ENCODE assay signal across 18 mouse cellular contexts in the genomic region with DNA sequence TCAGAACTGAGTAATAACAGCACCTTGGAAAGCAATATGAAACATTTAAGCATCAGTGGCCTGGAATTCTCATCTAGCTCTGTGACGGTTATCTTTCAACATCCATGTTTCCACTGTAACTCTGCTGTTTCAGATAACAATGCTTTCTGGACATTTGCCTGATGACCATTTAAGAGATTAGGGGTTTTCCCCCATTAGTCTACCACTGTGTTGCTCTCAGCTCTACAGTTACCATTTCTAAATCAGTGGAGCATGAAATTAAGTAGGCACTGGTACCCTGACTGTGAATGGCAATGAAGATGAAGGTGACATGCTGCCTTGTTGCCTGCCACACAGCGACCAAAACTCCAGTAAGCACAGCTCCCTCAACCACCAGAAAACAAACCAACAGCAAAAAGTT.
DNase-seq lines count a peak whose midpoint lies in the region; ATAC-seq lines count a peak whose summit lies in the region.
"Had no signal": no experiment of that assay in that cellular context is flagged by ENCODE, and none has a peak within 500 bp of the region (broad histone marks: within the 10 kb centered on the region; RNA-seq: fewer than 3 reads in every experiment).

No protein-coding gene starts in this region.

- H3K9ac ChIP-seq in hindbrain, embryonic 12.5 days, result no peak overlapping the region
- H3K9ac ChIP-seq in midbrain, embryonic 13.5 days (replicated peaks), result no peak overlapping the region
- no peak overlapping the region for H3K9ac ChIP-seq in midbrain, embryonic 16.5 days (ENCODE audit: low read depth, low read length)
- no peak overlapping the region for H3K9ac ChIP-seq in hindbrain, embryonic 14.5 days
- H3K9ac ChIP-seq: embryonic facial prominence, embryonic 13.5 days; liver, embryonic 14.5 days had no signal

- H3K27me3 ChIP-seq in hindbrain, embryonic 12.5 days, result no peaks in the 10 kb centered on the region
- no peaks in the 10 kb centered on the region for H3K27me3 ChIP-seq in hindbrain, embryonic 10.5 days (ENCODE audit: insufficient read depth, poor library complexity, severe bottlenecking)
- no peaks in the 10 kb centered on the region for H3K27me3 ChIP-seq in midbrain, embryonic 13.5 days
- no peaks in the 10 kb centered on the region for H3K27me3 ChIP-seq in midbrain, embryonic 16.5 days (ENCODE audit: control insufficient read depth, insufficient read depth, low read depth, low read length)
- H3K27me3 ChIP-seq in hindbrain, embryonic 14.5 days (ENCODE audit: control insufficient read depth, insufficient read depth, low read length), result no peaks in the 10 kb centered on the region
- H3K27me3 ChIP-seq: embryonic facial prominence, embryonic 13.5 days had no signal

- no peaks in the 10 kb centered on the region for H3K9me3 ChIP-seq in hindbrain, embryonic 12.5 days (replicated peaks)
- no peaks in the 10 kb centered on the region for H3K9me3 ChIP-seq in hindbrain, embryonic 10.5 days
- H3K9me3 ChIP-seq in midbrain, embryonic 13.5 days, result no peaks in the 10 kb centered on the region
- no peaks in the 10 kb centered on the region for H3K9me3 ChIP-seq in midbrain, embryonic 16.5 days (replicated peaks; ENCODE audit: control insufficient read depth, low read length, poor library complexity, severe bottlenecking)
- no peaks in the 10 kb centered on the region for H3K9me3 ChIP-seq in hindbrain, embryonic 14.5 days (ENCODE audit: control insufficient read depth, low read length)
- H3K9me3 ChIP-seq: embryonic facial prominence, embryonic 13.5 days had no signal

- no peaks in the 10 kb centered on the region for H3K36me3 ChIP-seq in hindbrain, embryonic 12.5 days
- no peaks in the 10 kb centered on the region for H3K36me3 ChIP-seq in hindbrain, embryonic 10.5 days
- H3K36me3 ChIP-seq in midbrain, embryonic 13.5 days, result no peaks in the 10 kb centered on the region
- H3K36me3 ChIP-seq in midbrain, embryonic 16.5 days (ENCODE audit: control insufficient read depth, insufficient read depth, low read length), result no peaks in the 10 kb centered on the region
- no peaks in the 10 kb centered on the region for H3K36me3 ChIP-seq in hindbrain, embryonic 14.5 days (replicated peaks; ENCODE audit: control insufficient read depth, insufficient read depth)
- H3K36me3 ChIP-seq: embryonic facial prominence, embryonic 13.5 days had no signal

- H3K4me3 ChIP-seq in hindbrain, embryonic 12.5 days, result no peak overlapping the region
- no peak overlapping the region for H3K4me3 ChIP-seq in hindbrain, embryonic 10.5 days
- H3K4me3 ChIP-seq in midbrain, embryonic 13.5 days (replicated peaks), result no peak overlapping the region
- no peak overlapping the region for H3K4me3 ChIP-seq in midbrain, embryonic 16.5 days (ENCODE audit: low read depth, low read length)
- no peak overlapping the region for H3K4me3 ChIP-seq in hindbrain, embryonic 14.5 days (replicated peaks; ENCODE audit: low read length)
- H3K4me3 ChIP-seq: embryonic facial prominence, embryonic 13.5 days; gastrocnemius, adult 2 months had no signal

- H3K27ac ChIP-seq in hindbrain, embryonic 12.5 days, result peak overlapping the region; percentile 23; the same call in 1 of the 2 replicates
- H3K27ac ChIP-seq in hindbrain, embryonic 10.5 days, result no peak overlapping the region
- H3K27ac ChIP-seq in midbrain, embryonic 13.5 days, result no peak overlapping the region
- H3K27ac ChIP-seq in midbrain, embryonic 16.5 days (ENCODE audit: low read length), result no peak overlapping the region
- 0 out of 2 replicates have a peak overlapping the region, but pooled peaks have one; percentile 26 for H3K27ac ChIP-seq in hindbrain, embryonic 14.5 days
- H3K27ac ChIP-seq: embryonic facial prominence, embryonic 13.5 days; gastrocnemius, adult 2 months; liver, embryonic 14.5 days had no signal

- no peak for DNase-seq in hindbrain, embryonic 10.5 days (ENCODE audit: low spot score)
- DNase-seq in hindbrain, embryonic 14.5 days (ENCODE audit: low spot score), result no peak
- peak; percentile 37 for DNase-seq in retina, embryonic 14.5 days (ENCODE audit: low spot score)
- no peak for DNase-seq in right cerebral cortex, postnatal 36 days (ENCODE audit: low spot score in 2 of 2)
- DNase-seq: B cell, adult 2 months; cerebellum, adult 9-11 months; gastrocnemius, adult 2 months; heart, adult 11 months; heart, postnatal 4 days; layer of hippocampus, adult 9-11 months; right cerebral cortex, postnatal 25 days; thymus, postnatal 25 days had no signal

- H3K4me1 ChIP-seq in hindbrain, embryonic 12.5 days, result no peaks in the 10 kb centered on the region
- no peaks in the 10 kb centered on the region for H3K4me1 ChIP-seq in hindbrain, embryonic 10.5 days (replicated peaks)
- peaks cover 14% of the 10 kb centered on the region; the same call in 1 of the 2 replicates for H3K4me1 ChIP-seq in midbrain, embryonic 13.5 days (replicated peaks)
- 0 out of 2 replicates have a peak, but pooled peaks cover 2% of the 10 kb centered on the region for H3K4me1 ChIP-seq in midbrain, embryonic 16.5 days (ENCODE audit: control insufficient read depth, insufficient read depth, low read length)
- H3K4me1 ChIP-seq in hindbrain, embryonic 14.5 days (replicated peaks; ENCODE audit: control insufficient read depth, insufficient read depth, low read length), result peaks cover 3% of the 10 kb centered on the region; the same call in 1 of the 2 replicates
- H3K4me1 ChIP-seq: embryonic facial prominence, embryonic 13.5 days had no signal

- peak; percentile 69 for ATAC-seq in hindbrain, embryonic 12.5 days (ENCODE audit: low FRiP score)
- ATAC-seq in midbrain, embryonic 13.5 days, result peak; percentile 73
- no peak for ATAC-seq in midbrain, embryonic 16.5 days
- 0 out of 2 replicates have a peak, but pooled peaks have one; percentile 59 for ATAC-seq in hindbrain, embryonic 14.5 days (ENCODE audit: low FRiP score)
- no peak for ATAC-seq in megakaryocyte, adult 5-6 weeks (ENCODE audit: poor library complexity, severe bottlenecking)

- WGBS in hindbrain, embryonic 12.5 days, result 62% methylated on average over 2 of the region's 2 CpGs
- WGBS in hindbrain, embryonic 10.5 days, result 69% methylated on average over 2 of the region's 2 CpGs
- 37% methylated on average over 2 of the region's 2 CpGs for WGBS in midbrain, embryonic 13.5 days
- 25% methylated on average over 2 of the region's 2 CpGs for WGBS in midbrain, embryonic 16.5 days
- WGBS in hindbrain, embryonic 14.5 days, result 50% methylated on average over 2 of the region's 2 CpGs

- H3K4me2 ChIP-seq in hindbrain, embryonic 12.5 days (replicated peaks), result no peak overlapping the region
- H3K4me2 ChIP-seq in midbrain, embryonic 13.5 days (replicated peaks), result no peak overlapping the region
- H3K4me2 ChIP-seq in midbrain, embryonic 16.5 days (ENCODE audit: low read length), result no peak overlapping the region
- H3K4me2 ChIP-seq in hindbrain, embryonic 14.5 days (replicated peaks), result no peak overlapping the region
- H3K4me2 ChIP-seq: embryonic facial prominence, embryonic 13.5 days had no signal

Comparison
In these comparisons a context has a peak if more than half of its experiments do, and no peak if none do; other contexts are left out.
1. ATAC-seq: peak in hindbrain, embryonic 12.5 days (single experiment), midbrain, embryonic 13.5 days (single experiment) and hindbrain, embryonic 14.5 days (single experiment); none in midbrain, embryonic 16.5 days (single experiment) and megakaryocyte, adult 5-6 weeks (single experiment).
2. H3K27ac ChIP-seq: peak in hindbrain, embryonic 12.5 days (single experiment) and hindbrain, embryonic 14.5 days (single experiment); none in hindbrain, embryonic 10.5 days (single experiment), midbrain, embryonic 13.5 days (single experiment) and midbrain, embryonic 16.5 days (single experiment).